Mouse (Mus musculus): Measurements from ENCODE around the gene Vps51. TPM values are rescaled to one million over a fixed set of nuclear protein-coding genes. Genes with fewer than 3 reads are reported as not detected.

The Vps51 gene
- polyA plus RNA-seq, 1 experiment from 2014 or later: 38.9 TPM

DNA sequence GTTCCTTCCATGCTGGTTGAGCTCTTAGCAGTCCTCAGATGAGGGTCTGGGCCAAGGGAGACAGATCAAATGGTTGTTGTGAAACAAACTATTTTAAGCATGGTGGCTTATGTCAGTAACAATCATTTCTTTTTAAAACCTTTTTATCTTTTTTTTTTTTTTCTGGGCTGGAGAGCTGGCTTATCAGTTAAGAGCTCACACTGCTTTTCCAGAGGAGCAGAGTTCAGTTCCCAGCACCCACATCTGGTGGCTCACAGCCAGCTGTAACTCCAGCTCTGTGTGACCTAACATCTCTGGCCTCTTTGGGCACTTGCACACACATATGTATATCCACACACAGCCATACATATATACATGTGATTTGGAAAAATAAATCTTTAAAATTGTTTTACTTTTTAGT lies 39.3 kb downstream of the Vps51 start:
- Histone ChIP-seq H3K27ac (ENCODE audit: low read depth, low read length) (no peak overlapping the region), H3K9ac (ENCODE audit: low read depth, low read length) (no peak overlapping the region), H3K36me3 (ENCODE audit: control insufficient read depth, insufficient read depth, low read length) (no peaks in the 10 kb centered on the region), H3K4me2 (no peak overlapping the region), H3K9me3 (replicated peaks; ENCODE audit: control insufficient read depth, low read length) (no peaks in the 10 kb centered on the region), H3K4me1 (ENCODE audit: control insufficient read depth, insufficient read depth, low read length) (no peaks in the 10 kb centered on the region), H3K27me3 (ENCODE audit: control insufficient read depth, insufficient read depth, low read length) (no peaks in the 10 kb centered on the region), H3K4me3 (ENCODE audit: low read depth, low read length) (no peak overlapping the region)
- no peak for ATAC-seq (replicated peaks; ENCODE audit: insufficient number of reproducible peaks, low FRiP score, low TSS enrichment)

DNA sequence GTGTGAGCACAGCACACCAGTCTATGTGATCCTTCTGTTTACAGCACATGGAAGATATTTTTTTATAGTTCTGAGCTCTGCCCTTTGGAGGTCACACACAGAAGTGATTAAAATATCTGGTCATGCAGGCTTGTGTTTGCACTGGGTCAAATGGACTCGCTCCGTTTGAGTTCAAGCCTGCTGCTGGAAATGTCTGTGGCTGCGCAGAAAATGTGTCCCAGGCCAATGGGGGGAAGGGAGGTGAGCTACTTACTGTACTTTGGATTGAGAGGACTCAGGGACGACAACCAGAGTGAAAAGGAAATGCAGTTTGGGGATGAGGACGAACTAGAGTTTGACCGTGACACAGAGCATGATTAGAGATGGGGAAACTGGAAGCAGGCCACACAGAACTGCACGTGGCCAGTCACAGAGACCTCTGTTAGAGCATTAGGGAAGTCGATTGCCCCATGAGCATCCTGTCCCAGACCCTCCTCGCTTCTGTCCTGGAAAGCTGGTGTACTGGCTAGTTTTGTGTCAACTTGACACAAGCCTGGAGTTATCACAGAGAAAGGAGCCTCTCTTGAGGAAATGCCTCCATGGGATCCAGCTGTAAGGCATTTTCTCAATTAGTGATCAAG lies 41.0 kb downstream of the Vps51 start:
- ATAC-seq (replicated peaks; ENCODE audit: insufficient number of reproducible peaks, low FRiP score, low TSS enrichment): no peak
- H3K4me3 ChIP-seq (ENCODE audit: low read depth, low read length): no peak overlapping the region
- H3K9me3 ChIP-seq (replicated peaks; ENCODE audit: control insufficient read depth, low read length): no peaks in the 10 kb centered on the region
- no peak overlapping the region for H3K9ac ChIP-seq (ENCODE audit: low read depth, low read length)
- H3K36me3 ChIP-seq (ENCODE audit: control insufficient read depth, insufficient read depth, low read length): no peaks in the 10 kb centered on the region
- no peak overlapping the region for H3K27ac ChIP-seq (ENCODE audit: low read depth, low read length)
- WGBS (ENCODE audit: insufficient replicate concordance): 68% methylated on average over 9 of the region's 9 CpGs
- no peak overlapping the region for H3K4me2 ChIP-seq
- H3K27me3 ChIP-seq (ENCODE audit: control insufficient read depth, insufficient read depth, low read length): no peaks in the 10 kb centered on the region
- H3K4me1 ChIP-seq (ENCODE audit: control insufficient read depth, insufficient read depth, low read length): no peaks in the 10 kb centered on the region

DNA sequence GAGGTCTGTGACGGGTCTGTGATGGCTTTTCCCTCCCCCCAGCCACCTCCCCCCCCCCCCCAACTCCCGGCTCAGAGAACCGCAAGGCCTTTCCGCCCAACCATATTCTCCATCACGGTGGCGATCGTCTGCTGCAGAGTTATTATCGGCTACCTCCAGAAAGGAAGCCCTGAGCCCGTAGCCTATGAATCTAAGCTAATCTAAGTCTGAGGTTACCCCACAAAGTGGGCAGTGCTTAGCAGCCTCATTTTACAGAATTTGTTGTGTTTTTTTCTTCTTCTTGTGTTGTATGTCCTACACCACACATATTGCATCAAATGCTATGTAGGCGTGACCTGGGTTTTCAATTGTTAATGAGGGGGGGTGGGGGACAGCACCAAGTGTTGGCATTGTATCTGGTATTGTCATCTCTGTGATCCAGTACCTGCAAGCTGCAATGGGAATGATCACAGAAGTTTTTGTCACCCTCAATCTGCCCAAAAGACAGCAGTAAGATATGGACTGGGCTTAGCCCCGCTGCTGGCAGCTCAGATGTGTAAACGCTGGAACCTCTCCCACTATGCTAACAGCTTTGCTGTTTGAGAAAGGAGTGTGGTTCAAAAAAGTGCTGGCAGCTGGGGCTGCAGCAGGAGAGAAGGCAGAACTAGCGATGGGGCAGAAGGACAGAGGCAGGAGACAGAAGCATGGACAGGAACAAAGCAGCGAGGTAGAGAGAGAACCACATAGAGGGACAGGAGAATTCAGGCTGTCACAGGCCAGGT lies 46.3 kb downstream of the Vps51 start:
- 54% methylated on average over 14 of the region's 14 CpGs for WGBS (ENCODE audit: insufficient replicate concordance)
- Histone ChIP-seq H3K4me2 (no peak overlapping the region), H3K9ac (ENCODE audit: low read depth, low read length) (no peak overlapping the region), H3K27ac (ENCODE audit: low read depth, low read length) (no peak overlapping the region), H3K4me1 (ENCODE audit: control insufficient read depth, insufficient read depth, low read length) (no peaks in the 10 kb centered on the region), H3K36me3 (ENCODE audit: control insufficient read depth, insufficient read depth, low read length) (no peaks in the 10 kb centered on the region), H3K9me3 (replicated peaks; ENCODE audit: control insufficient read depth, low read length) (no peaks in the 10 kb centered on the region), H3K27me3 (ENCODE audit: control insufficient read depth, insufficient read depth, low read length) (no peaks in the 10 kb centered on the region), H3K4me3 (ENCODE audit: low read depth, low read length) (no peak overlapping the region)
- no peak for ATAC-seq (replicated peaks; ENCODE audit: insufficient number of reproducible peaks, low FRiP score, low TSS enrichment)

DNA sequence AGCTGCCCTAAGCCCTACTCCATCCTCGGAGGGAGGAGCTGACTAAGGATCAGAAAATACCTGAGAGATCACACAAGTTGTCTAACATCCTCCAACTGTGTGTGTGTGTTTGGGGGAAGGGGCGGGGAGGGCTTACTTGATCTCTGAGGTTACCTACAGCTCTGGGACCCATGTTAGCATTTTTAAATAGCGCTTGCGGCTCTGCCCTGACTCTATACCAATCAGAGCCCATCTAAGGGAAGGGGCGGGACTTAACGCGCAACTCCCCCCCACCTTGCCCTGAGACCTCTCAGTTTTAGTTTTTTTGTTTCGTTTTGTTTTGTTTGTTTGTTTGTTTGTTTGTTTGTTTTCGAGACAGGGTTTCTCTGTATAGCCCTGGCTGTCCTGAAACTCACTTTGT lies 47.6 kb downstream of the Vps51 start:
- H3K4me3 ChIP-seq (ENCODE audit: low read depth, low read length): no peak overlapping the region
- H3K27ac ChIP-seq (ENCODE audit: low read depth, low read length): no peak overlapping the region
- H3K4me2 ChIP-seq: no peak overlapping the region
- ATAC-seq (replicated peaks; ENCODE audit: insufficient number of reproducible peaks, low FRiP score, low TSS enrichment): no peak
- H3K36me3 ChIP-seq (ENCODE audit: control insufficient read depth, insufficient read depth, low read length): no peaks in the 10 kb centered on the region
- H3K9ac ChIP-seq (ENCODE audit: low read depth, low read length): no peak overlapping the region
- 64% methylated on average over 9 of the region's 9 CpGs for WGBS (ENCODE audit: insufficient replicate concordance)
- no peaks in the 10 kb centered on the region for H3K4me1 ChIP-seq (ENCODE audit: control insufficient read depth, insufficient read depth, low read length)
- H3K27me3 ChIP-seq (ENCODE audit: control insufficient read depth, insufficient read depth, low read length): no peaks in the 10 kb centered on the region
- H3K9me3 ChIP-seq (replicated peaks; ENCODE audit: control insufficient read depth, low read length): no peaks in the 10 kb centered on the region

DNA sequence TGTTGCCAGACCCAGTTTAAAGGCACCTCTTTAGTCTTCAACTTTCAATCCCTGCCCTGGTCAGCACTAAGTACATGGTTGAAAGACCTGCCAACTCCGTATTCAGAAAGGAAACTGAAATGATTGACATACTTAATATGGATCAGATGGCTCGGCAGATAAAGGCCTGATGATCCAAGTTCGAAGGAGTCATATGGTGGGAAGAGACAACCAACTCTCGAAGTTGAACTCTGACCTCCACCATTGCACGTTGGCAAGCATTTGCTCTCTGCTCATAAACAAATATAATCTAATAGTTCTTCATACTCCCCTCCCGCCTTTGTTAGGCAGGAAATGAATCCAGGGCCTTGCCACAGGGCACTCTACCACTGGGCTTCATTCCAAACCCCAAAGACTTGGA lies 48.0 kb downstream of the Vps51 start:
- Histone ChIP-seq H3K4me1 (ENCODE audit: control insufficient read depth, insufficient read depth, low read length) (no peaks in the 10 kb centered on the region), H3K27me3 (ENCODE audit: control insufficient read depth, insufficient read depth, low read length) (no peaks in the 10 kb centered on the region), H3K36me3 (ENCODE audit: control insufficient read depth, insufficient read depth, low read length) (no peaks in the 10 kb centered on the region), H3K9ac (ENCODE audit: low read depth, low read length) (no peak overlapping the region), H3K4me3 (ENCODE audit: low read depth, low read length) (no peak overlapping the region), H3K4me2 (no peak overlapping the region), H3K9me3 (replicated peaks; ENCODE audit: control insufficient read depth, low read length) (no peaks in the 10 kb centered on the region), H3K27ac (ENCODE audit: low read depth, low read length) (no peak overlapping the region)
- ATAC-seq (replicated peaks; ENCODE audit: insufficient number of reproducible peaks, low FRiP score, low TSS enrichment): no peak
- 79% methylated on average over 6 of the region's 6 CpGs for WGBS (ENCODE audit: insufficient replicate concordance)

DNA sequence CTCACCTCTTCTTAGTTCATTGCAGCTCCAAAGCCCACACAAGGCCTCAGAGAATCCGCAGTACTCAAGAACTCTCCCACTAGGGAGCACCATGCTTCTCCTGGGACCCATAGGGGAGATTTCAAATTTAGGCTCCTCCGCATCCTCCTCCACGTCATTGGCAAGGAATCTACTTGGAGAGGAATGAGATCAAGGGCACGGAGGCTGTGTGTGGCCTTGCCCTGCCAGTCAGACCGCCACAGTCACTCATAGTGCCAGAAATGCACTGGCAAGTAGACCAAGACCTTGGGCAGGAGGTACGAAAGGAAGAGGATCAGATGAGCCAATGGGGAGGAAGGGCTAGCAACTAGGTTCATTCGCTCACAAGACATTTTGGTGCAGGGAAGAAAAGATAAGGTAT lies 53.1 kb downstream of the Vps51 start:
- H3K9ac ChIP-seq (ENCODE audit: low read depth, low read length): no peak overlapping the region
- ATAC-seq (replicated peaks; ENCODE audit: insufficient number of reproducible peaks, low FRiP score, low TSS enrichment): no peak
- H3K4me2 ChIP-seq: no peak overlapping the region
- 77% methylated on average over 7 of the region's 7 CpGs for WGBS (ENCODE audit: insufficient replicate concordance)
- no peaks in the 10 kb centered on the region for H3K4me1 ChIP-seq (ENCODE audit: control insufficient read depth, insufficient read depth, low read length)
- no peaks in the 10 kb centered on the region for H3K9me3 ChIP-seq (replicated peaks; ENCODE audit: control insufficient read depth, low read length)
- H3K36me3 ChIP-seq (ENCODE audit: control insufficient read depth, insufficient read depth, low read length): no peaks in the 10 kb centered on the region
- H3K27me3 ChIP-seq (ENCODE audit: control insufficient read depth, insufficient read depth, low read length): no peaks in the 10 kb centered on the region
- H3K27ac ChIP-seq (ENCODE audit: low read depth, low read length): no peak overlapping the region
- H3K4me3 ChIP-seq (ENCODE audit: low read depth, low read length): no peak overlapping the region

DNA sequence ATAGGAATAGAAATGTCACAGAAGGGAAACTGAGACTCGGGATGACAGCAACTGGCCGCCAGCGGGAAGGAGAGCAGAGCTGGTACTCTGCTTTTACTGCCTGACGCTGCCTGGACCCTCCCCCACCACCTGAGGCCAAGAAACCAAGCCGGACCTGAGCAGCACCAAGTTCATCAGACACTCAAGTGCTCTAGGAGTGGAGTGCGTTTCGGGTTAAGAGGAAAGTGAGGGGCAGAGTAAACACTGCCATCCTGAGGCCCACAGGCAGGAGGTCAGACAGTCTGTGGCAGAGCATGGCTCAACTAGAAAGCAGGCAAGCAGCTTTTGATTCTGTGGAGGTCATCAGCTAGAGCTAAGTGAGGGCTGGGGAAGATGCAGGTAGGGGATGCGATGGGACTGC lies 54.0 kb downstream of the Vps51 start:
- no peaks in the 10 kb centered on the region for H3K36me3 ChIP-seq (ENCODE audit: control insufficient read depth, insufficient read depth, low read length)
- 54% methylated on average over 8 of the region's 8 CpGs for WGBS (ENCODE audit: insufficient replicate concordance)
- H3K27ac ChIP-seq (ENCODE audit: low read depth, low read length): no peak overlapping the region
- no peak for ATAC-seq (replicated peaks; ENCODE audit: insufficient number of reproducible peaks, low FRiP score, low TSS enrichment)
- H3K9ac ChIP-seq (ENCODE audit: low read depth, low read length): no peak overlapping the region
- no peak overlapping the region for H3K4me3 ChIP-seq (ENCODE audit: low read depth, low read length)
- H3K4me2 ChIP-seq: no peak overlapping the region
- H3K9me3 ChIP-seq (replicated peaks; ENCODE audit: control insufficient read depth, low read length): no peaks in the 10 kb centered on the region
- no peaks in the 10 kb centered on the region for H3K4me1 ChIP-seq (ENCODE audit: control insufficient read depth, insufficient read depth, low read length)
- no peaks in the 10 kb centered on the region for H3K27me3 ChIP-seq (ENCODE audit: control insufficient read depth, insufficient read depth, low read length)

DNA sequence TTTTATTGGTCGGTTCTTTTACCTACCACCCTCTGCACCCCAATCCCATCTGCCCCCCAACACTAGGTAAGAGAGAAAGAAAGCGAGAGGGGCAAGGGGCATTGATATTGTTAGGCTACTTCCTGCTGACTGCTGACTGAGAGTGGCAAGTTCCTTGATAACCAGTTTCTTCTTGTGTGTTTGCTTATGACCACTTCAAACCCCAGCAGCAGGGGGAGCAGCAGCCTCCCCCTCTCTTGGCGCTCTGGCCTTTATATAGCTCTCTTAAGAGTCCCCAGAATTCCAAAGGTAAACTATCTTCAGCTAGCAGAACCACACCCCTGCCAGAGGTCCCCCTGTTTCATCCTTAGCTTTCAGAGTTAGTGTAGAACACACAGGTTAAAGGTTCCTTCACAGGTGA lies 56.8 kb downstream of the Vps51 start:
- Histone ChIP-seq H3K4me1 (ENCODE audit: control insufficient read depth, insufficient read depth, low read length) (peaks cover 2% of the 10 kb centered on the region; the same call in 1 of the 2 replicates), H3K27me3 (ENCODE audit: control insufficient read depth, insufficient read depth, low read length) (peaks cover 3% of the 10 kb centered on the region; the same call in 1 of the 2 replicates), H3K27ac (ENCODE audit: low read depth, low read length) (no peak overlapping the region), H3K9me3 (replicated peaks; ENCODE audit: control insufficient read depth, low read length) (no peaks in the 10 kb centered on the region), H3K4me3 (ENCODE audit: low read depth, low read length) (no peak overlapping the region), H3K4me2 (no peak overlapping the region), H3K36me3 (ENCODE audit: control insufficient read depth, insufficient read depth, low read length) (no peaks in the 10 kb centered on the region), H3K9ac (ENCODE audit: low read depth, low read length) (no peak overlapping the region)
- WGBS (ENCODE audit: insufficient replicate concordance): 35% methylated on average over 3 of the region's 3 CpGs
- no peak for ATAC-seq (replicated peaks; ENCODE audit: insufficient number of reproducible peaks, low FRiP score, low TSS enrichment)

Measured in heart, embryonic 11.5 days (tissue).